Mouse (Mus musculus) ZHBTc4 (cell line): ENCODE data around the gene Dnajc1.

Experiments
- DNase-seq: peaks from one replicate; pipeline ENCODE4 v3.0.0-alpha.2; 2011; ENCODE audit warnings: low read depth, low spot score

Gene Dnajc1

DNA sequence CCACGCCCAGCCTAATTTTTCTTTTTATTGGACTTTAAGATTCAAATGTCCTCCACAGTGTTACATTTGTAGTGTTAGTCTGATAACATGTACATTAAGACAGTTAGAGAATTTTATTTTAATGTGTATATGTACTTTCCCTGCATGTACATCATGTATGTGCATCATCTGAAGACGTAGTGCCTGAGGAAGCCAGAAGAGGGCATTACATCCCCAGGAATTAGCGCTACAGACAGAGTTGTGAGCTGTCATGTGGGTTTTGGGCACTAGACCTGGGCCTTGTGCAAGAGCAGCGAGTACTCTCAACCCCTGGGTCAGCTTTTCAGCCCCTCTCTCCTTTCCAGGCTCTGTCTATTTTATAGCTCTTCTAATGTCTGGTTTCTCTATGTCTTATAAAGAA, 189.7 kb downstream of the Dnajc1 start:
- DNase-seq = peak; percentile 60

DNA sequence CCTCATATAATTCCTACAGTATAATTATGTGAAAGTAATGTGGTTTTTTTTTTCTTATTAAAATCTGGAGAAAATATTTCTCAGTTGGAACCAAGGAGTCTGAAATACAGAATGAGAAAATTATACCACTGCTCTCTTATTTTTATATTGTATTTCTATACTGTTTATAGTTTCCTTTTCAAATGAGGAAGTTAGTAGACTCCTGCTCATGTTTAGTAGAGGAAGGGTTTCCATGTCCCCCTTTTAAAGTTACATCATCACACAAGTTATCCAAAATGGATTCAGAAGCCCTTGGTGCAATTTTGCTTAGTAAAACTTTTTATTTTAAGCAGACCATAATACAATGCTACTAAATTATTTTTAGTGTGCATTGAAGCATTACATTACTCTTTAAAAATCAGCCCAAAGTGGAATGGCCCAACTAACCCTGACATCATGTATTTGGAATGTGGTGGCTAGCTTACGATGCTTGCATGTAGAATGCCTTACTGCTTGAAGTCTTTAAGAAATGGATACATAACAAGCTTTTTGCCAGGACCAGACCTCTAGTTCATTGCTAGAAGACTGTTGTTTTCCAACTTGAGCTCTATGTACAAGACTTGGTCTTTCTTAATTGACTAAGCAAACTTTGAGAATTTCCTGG, 190.7 kb downstream of the Dnajc1 start:
- no peak for DNase-seq

DNA sequence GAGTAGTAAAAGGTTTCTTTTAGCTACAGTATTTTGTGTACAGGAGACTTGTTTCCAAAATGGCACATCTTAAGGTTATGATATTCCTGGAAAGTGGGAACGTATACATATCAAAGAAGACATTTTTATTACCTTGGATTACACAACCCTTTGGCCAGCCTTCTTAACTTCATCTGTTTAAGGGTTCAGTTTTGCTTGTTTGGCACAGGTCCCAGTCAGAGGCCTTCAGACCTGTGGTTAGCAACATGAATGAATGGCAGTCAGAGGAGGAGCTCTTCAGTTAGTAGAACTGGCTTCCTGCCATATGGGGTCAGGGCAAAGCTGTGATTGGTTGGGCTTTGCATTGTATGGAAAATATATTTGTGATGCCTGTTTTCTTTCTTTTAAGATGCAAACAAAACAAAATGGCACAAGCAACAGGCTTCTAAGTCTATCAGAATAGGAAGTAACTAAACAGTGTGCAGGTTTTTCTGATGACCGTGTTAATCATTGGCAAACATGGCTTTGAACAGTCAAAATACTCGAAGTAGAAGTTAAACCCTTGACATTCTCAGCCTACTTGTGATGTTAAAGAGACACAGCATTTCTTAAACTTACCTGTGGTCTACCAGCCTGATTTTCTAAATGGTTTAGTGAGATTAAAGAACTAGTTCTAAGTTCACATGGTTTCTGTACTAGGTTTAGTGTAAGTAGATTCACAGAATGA, 196.8 kb downstream of the Dnajc1 start:
- no peak for DNase-seq

DNA sequence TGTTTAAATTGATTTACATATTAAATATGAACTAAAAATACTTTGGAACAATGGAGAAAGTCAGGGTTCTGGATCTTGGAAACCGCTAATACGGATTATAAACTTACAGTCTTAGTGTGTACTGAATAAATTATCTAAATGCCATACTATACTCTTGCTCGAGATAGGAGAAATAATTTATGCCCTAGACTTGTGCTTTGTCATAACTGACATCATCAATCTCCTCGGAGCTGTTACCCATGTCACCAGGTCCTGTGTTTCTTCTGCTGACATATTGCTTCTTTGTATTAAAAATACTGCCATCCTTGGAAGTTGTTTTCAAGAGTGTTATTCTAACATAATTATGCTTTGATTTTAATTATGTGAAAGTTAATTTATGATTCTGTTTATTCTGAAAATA, 197.3 kb downstream of the Dnajc1 start:
- DNase-seq = no peak

DNA sequence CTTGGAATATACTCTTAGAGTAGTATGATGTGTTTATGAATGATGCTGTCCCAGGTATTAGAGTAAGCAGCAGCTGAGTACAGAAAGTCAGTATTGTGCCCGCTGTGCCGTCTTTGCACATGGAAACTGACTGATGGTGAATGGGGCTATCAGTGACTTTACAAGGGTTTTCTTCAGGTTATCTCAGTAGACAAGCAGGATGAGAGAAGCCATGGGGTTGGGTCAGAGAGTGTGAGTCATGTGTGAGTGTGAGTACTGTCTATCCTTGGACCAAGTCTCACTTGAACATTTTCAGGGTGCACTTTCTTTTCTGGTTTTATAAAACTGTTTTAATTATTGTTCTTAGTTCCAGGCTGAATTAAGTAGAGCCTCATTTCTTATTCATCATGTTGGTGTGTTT, 204.3 kb downstream of the Dnajc1 start:
- DNase-seq = no peak

DNA sequence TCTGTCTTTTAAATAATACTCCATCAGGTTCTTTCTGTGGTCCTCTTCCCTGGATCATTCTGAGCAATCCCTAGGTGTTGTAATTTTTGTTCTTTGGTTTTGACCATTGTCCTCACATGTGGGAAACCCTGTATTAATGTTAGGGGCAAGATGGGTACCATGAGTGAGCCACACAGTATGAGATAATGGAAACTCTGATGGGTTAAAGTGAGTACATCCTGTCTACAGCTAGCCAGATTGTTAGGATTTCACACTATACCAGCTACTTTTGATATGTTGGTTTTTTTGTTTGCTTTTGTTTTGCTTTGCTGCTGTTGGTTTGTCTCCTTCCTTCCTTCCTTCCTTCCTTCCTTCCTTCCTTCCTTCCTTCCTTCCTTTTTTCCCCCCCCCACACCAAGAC, 209.6 kb downstream of the Dnajc1 start:
- no peak for DNase-seq

DNA sequence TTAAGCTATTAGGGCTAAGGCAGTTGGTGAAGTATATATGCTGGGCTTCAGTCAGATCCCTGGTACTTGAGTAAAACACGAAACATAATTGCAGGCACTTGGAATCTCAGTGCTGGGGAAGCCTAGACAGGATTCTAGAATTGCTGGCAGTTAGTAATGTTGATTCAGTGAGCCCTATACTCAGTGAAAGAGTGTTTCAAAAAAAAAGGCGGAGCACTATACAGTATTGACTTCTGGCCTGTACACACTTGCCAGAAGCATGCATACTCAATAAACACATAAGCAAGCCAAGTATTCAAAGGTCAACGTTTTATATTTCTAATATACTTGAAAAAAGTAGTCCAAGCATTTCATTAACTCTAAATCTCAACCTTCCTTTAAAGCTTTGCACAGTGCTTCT, 211.0 kb downstream of the Dnajc1 start:
- DNase-seq = no peak

DNA sequence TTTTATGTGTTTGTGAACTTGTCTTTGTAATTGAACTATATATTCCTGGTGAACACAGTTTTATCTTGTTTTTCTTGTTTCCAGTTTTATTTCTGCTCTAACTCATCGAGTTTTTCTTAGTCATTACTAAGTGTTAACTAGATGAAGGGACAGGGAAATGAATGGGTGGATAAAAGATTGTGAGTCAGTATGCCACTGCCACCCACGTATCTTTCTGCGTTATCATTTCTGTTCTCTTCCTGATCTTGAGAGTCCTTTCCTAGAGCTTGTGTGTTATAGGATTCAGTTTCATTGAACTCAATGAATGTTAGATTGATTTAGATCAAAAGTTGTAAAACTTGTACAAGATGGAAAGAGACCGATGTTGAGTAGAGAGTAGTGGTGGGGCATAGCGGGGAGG, 212.3 kb downstream of the Dnajc1 start:
- DNase-seq = no peak

DNA sequence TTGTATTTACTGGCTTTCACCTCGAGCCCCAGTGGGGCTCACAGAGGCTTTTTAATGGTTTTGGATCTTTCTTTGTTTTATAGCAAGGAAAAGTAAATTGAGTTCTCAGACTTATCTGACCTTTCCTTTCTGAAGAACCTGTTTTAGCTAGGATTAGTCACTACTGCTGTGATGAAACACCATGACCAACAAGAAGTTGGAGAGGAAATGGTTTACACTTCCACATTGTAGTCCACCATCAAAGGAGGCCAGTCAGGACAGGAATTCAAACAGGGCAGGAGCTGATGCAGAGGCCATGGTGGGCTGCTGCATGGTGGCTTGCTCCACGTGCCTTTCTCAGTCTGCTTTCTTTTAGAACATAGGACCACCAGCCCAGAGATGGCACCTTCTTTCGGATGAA, 216.4 kb downstream of the Dnajc1 start:
- no peak for DNase-seq

DNA sequence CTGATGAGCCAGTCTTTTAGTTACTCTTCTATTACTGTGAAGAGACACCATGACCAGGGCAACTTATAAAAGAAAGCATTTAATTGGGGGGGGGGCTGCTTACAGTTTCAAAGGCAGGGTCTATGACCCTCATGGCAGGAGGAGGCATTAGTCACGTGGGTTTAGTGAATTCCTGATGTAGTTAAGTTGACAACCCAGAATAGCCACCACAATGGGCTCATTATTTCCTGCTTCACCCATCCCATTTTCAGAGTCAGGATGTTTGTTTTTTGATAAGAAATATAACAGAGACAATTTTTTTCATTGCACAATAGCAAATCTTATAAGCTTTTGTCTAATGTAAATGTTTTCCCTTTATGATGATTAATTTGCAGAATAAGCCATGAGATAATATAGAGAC, 217.4 kb downstream of the Dnajc1 start:
- no peak for DNase-seq

DNA sequence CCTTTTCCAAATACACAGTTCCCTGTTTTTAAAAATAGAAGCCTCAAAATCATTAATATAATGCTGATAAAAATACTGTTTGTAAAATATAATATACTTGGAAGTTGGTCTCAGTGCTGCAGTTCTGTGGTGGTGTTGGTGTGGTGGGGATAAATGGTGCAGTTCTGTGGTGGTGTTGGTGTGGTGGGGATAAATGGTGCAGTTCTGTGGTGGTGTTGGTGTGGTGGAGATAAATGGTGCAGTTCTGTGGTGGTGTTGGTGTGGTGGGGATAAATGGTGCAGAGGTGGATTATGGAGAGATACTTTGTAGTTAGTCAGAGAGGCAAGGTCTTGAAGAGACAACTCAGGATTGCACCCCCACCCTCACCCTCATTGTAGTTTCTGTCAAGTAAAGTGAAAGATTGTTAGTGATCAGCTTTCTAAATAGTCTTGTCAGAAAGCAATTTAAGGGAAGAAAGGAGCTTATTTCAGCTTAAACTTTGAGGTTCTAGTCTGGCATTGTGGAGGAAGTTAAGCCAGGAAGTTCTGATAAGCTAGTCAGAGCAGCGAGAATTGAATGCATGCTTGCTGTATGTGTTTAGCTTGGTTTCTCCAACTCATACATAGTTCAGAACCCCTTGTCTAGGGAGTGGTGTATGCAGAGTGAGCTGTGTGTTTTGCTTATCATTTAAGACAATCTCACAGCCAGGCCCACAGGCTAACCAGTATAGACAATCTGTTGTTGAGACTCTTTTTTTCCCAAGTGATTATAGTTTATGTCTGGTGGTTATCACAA, 223.3 kb downstream of the Dnajc1 start:
- no peak for DNase-seq

DNA sequence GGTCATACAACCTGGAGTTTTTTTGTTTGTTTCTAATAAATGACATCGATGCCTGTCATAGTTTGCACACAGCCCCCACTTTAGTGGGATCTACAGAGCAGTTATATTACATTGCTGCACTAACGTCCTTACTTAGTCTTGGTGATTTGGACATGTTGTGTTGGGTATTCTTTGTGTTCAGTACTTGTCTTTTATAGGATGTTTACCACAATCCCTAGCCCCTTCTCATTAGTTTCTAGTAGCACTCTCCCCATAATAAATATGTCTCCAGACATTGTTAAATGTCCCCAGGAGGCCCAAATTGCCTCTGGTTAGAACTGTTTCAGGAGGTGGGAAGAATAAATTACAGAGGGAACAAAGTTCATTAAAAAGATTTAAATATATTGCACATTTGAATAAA, 227.1 kb downstream of the Dnajc1 start:
- no peak for DNase-seq

DNA sequence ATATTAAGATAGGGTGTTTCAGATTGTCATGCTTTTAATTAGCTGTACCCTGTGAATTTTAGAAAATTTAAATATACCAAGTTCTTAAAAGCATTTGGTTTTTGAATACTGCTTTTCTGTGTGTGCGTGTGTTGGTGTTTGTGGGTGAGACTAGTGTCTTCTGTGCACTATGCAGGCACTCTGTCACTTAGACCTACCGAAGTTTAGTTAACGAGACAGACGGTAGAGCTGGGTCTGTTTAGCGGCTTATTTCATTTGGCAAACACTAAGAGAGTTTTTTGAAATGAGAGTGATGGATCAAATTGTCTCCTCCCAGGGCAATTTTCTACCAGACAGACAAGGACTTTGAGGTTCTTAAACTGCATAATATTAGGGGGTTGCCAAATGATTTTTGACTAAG, 231.6 kb downstream of the Dnajc1 start:
- no peak for DNase-seq

DNA sequence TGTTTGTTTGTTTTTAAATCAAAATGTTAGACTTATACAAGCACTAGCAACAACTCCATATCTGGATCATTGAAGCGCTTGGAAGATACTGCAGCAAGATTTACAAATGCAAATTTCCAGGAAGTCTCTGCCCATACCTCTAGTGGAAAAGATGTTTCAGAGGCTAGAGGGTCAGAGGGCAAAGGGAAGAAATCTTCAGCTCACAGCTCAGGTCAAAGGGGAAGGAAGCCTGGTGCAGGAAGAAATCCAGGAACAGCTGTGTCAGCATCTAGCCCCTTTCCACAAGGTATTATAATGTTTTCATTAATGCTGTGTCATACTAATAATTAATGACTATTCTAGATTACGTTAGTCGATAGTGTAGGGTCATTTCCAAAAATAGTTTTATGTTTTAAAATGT, 233.2 kb downstream of the Dnajc1 start:
- DNase-seq = no peak

DNA sequence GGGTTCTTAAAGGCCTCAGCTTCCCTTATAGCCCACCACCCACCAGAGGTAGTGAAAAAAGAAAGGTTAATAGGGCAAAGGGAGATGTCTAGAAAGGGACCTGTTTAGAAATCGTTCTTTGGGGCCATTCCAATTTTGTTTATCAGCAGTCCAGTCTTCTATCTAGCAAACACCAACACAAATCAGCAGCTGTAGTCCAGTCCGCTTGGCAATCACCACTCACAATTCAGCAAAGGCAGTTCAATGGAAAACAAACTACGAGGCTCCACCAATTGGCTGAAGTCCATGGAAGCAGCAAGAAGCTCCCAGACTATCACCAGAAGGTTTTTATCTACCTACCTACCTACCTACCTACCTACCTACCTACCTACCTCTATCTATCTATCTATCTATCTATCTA, 236.5 kb downstream of the Dnajc1 start:
- DNase-seq = no peak
